Mouse (Mus musculus) heart, adult 2 months (tissue): ENCODE measurements around the gene Asb4. TPM values are rescaled to one million over a fixed set of nuclear protein-coding genes. Genes with fewer than 3 reads are reported as not detected.

ENCODE experiments used
- DNase-seq, 2 experiments: peaks; one replicate each; pipeline ENCODE4 v3.0.0; 2021
- H3K27ac ChIP-seq: fragments of 200-600 bp; 2 replicates; pipeline ENCODE4 v1.8.1; 2022
- H3K27me3 ChIP-seq: fragments of 200-500 bp; 2 replicates; pipeline ENCODE4 v1.6.1; 2012; ENCODE audit warnings: mild to moderate bottlenecking, low read length, inconsistent platforms, mixed read lengths; ENCODE audit not compliant: control insufficient read depth, insufficient read depth
- H3K36me3 ChIP-seq: fragments of 200-500 bp; 2 replicates; pipeline ENCODE4 v1.6.1; 2012; ENCODE audit warnings: low read length, inconsistent platforms; ENCODE audit not compliant: control insufficient read depth, insufficient read depth
- H3K4me1 ChIP-seq: fragments of 200-500 bp; 2 replicates; pipeline ENCODE4 v1.6.1; 2011; ENCODE audit warnings: low read length; ENCODE audit not compliant: control insufficient read depth, insufficient read depth
- H3K4me3 ChIP-seq: fragments of 200-600 bp; 2 replicates; pipeline ENCODE4 v1.8.1; 2022
- H3K79me2 ChIP-seq: fragments of 200-500 bp; replicated peaks from 2 replicates; pipeline ENCODE4 v1.6.1; 2012; ENCODE audit warnings: mild to moderate bottlenecking, inconsistent platforms, low read length, moderate library complexity, mixed read lengths; ENCODE audit not compliant: control insufficient read depth, insufficient read depth
- H3K9ac ChIP-seq: fragments of 200-500 bp; 2 replicates; pipeline ENCODE4 v1.6.1; 2012; ENCODE audit warnings: low read depth, mild to moderate bottlenecking, control low read depth, inconsistent platforms, low read length, mixed read lengths
- CTCF ChIP-seq: fragments of 200-600 bp; IDR thresholded peaks from 2 replicates; pipeline ENCODE4 v1.8.1; 2022; ENCODE audit warnings: antibody characterized with exemption, mild to moderate bottlenecking, moderate library complexity
- EP300 ChIP-seq: fragments of 200-500 bp; IDR thresholded peaks from 2 replicates; pipeline ENCODE4 v1.6.1; 2011; ENCODE audit warnings: low read depth, low read length, control low read depth; ENCODE audit not compliant: insufficient read depth
- POLR2A ChIP-seq: fragments of 200-500 bp; IDR thresholded peaks from 2 replicates; pipeline ENCODE4 v1.6.1; 2011; ENCODE audit warnings: mild to moderate bottlenecking, low read depth, low read length, control low read depth; ENCODE audit not compliant: insufficient read depth
- WGBS: fragments of 180-500 bp; shearing (Covaris S2); methylation state at CpG from one replicate; pipeline ENCODE4 v1.1.7; 2018; 5-methylcytosine and 5-hydroxymethylcytosine counted together
- intact Hi-C: fragments of 180-260 bp; cut with DNase I; formaldehyde crosslinking; loops from one replicate; pipeline ENCODE4 v1.15.1; 2025
- polyA plus RNA-seq: library from polyadenylated mRNA; depleted of rRNA; stranded (reverse); fragments of >200 nt; gene quantifications from 2 replicates; pipeline ENCODE4 v1.2.3, GENCODE M21; 2012
- total RNA-seq, 2 experiments: library from RNA; stranded (reverse); gene quantifications; 2 replicates each; pipeline ENCODE4 v1.2.3; 2021

Gene Asb4
- total and polyA plus RNA-seq, 3 experiments = 3.1 to 5.0 (median 4.4) TPM

GRCm38 (mm10) chr6:5410697-5411391, 27.7 kb downstream of the Asb4 start:
- Histone ChIP-seq H3K4me1 (peaks cover 2% of the 10 kb centered on the region; the same call in 1 of the 2 replicates), H3K9ac (no peak overlapping the region), H3K27me3 (no peaks in the 10 kb centered on the region), H3K4me3 (no peak overlapping the region), H3K79me2 (no peaks in the 10 kb centered on the region), H3K36me3 (no peaks in the 10 kb centered on the region), H3K27ac (no peak overlapping the region)
- peak; percentile 99 for TF ChIP-seq CTCF
- TF ChIP-seq EP300 = peak; percentile 66; the same call in 1 of the 2 replicates
- TF ChIP-seq POLR2A = no peak
- 44% methylated on average over 6 of the region's 6 CpGs for WGBS
- intact Hi-C loops = loop anchor here (1.0 to 5.0 kb wide), 2 partner anchors 86 to 178 kb away; partner anchors contain the start of gene Pdk4
- DNase-seq = peak; percentile 68 to 78

- Histone ChIP-seq H3K79me2 (no peaks in the 10 kb centered on the region), H3K27ac (no peak overlapping the region), H3K4me1 (peaks cover 2% of the 10 kb centered on the region; the same call in 1 of the 2 replicates), H3K4me3 (no peak overlapping the region), H3K9ac (no peak overlapping the region), H3K27me3 (no peaks in the 10 kb centered on the region), H3K36me3 (no peaks in the 10 kb centered on the region)
- WGBS = 18% methylated on average over 8 of the region's 8 CpGs
- peak; percentile 61 to 73 for DNase-seq
- intact Hi-C loops = loop anchor here (2.0 to 5.0 kb wide), 2 partner anchors 28 to 84 kb away; partner anchors contain the start of gene Pdk4
- TF ChIP-seq CTCF = no peak
- no peak for TF ChIP-seq EP300
- no peak for TF ChIP-seq POLR2A
These were observed 30.1 kb downstream of the Asb4 start for GRCm38 (mm10) chr6:5413282-5413681.

GRCm38 (mm10) chr6:5421442-5421841, 38.3 kb downstream of the Asb4 start:
- 86% methylated on average over 2 of the region's 2 CpGs for WGBS
- Histone ChIP-seq H3K27ac (no peak overlapping the region), H3K27me3 (no peaks in the 10 kb centered on the region), H3K36me3 (no peaks in the 10 kb centered on the region), H3K4me1 (no peaks in the 10 kb centered on the region), H3K79me2 (no peaks in the 10 kb centered on the region), H3K4me3 (no peak overlapping the region), H3K9ac (no peak overlapping the region)
- intact Hi-C loops = no loop called here
- no peak for DNase-seq
- TF ChIP-seq CTCF (no peak), EP300 (no peak), POLR2A (no peak)

- no peak for TF ChIP-seq CTCF
- no peak for TF ChIP-seq EP300
- TF ChIP-seq POLR2A = no peak
- 93% methylated on average over 3 of the region's 3 CpGs for WGBS
These were observed 39.2 kb downstream of the Asb4 start for GRCm38 (mm10) chr6:5422386-5422785.

DNA sequence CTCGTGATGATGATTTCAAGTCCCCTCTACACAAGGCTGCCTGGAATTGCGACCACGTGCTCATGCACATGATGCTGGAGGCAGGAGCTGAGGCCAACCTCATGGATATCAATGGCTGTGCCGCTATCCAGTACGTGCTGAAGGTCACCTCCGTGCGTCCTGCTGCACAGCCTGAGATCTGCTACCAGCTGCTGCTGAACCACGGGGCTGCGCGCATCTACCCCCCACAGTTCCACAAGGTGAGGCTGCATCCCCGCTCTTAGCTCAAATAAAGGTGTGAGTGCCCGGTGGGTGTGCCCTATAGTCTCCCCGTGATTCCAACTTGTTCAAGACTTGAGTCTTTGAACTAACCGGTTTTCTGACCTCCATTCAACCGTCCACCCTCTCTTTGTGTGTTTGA, 40.4 kb downstream of the Asb4 start:
- TF ChIP-seq CTCF (no peak), EP300 (no peak), POLR2A (no peak)
- Histone ChIP-seq H3K4me3 (no peak overlapping the region), H3K27me3 (no peaks in the 10 kb centered on the region), H3K79me2 (no peaks in the 10 kb centered on the region), H3K36me3 (no peaks in the 10 kb centered on the region), H3K27ac (no peak overlapping the region), H3K9ac (no peak overlapping the region), H3K4me1 (no peaks in the 10 kb centered on the region)
- DNase-seq = no peak
- 93% methylated on average over 15 of the region's 15 CpGs for WGBS
- intact Hi-C loops = no loop called here

More at GRCm38 (mm10) chr6:5422386-5422785, 39.2 kb downstream of the Asb4 start:
- H3K4me3 ChIP-seq = no peak overlapping the region
- H3K79me2 ChIP-seq = no peaks in the 10 kb centered on the region
- no peaks in the 10 kb centered on the region for H3K27me3 ChIP-seq
- no peak for DNase-seq
- intact Hi-C loops = no loop called here
- H3K9ac ChIP-seq = no peak overlapping the region
- H3K4me1 ChIP-seq = no peaks in the 10 kb centered on the region
- H3K36me3 ChIP-seq = no peaks in the 10 kb centered on the region
- H3K27ac ChIP-seq = no peak overlapping the region

- TF ChIP-seq EP300 (no peak), CTCF (no peak), POLR2A (no peak)
- DNase-seq = no peak
- Histone ChIP-seq H3K9ac (no peak overlapping the region), H3K27me3 (no peaks in the 10 kb centered on the region), H3K36me3 (no peaks in the 10 kb centered on the region), H3K4me1 (no peaks in the 10 kb centered on the region), H3K27ac (no peak overlapping the region), H3K4me3 (no peak overlapping the region), H3K79me2 (no peaks in the 10 kb centered on the region)
- intact Hi-C loops = no loop called here
- WGBS = 86% methylated on average over 2 of the region's 2 CpGs
These were observed 43.8 kb downstream of the Asb4 start for GRCm38 (mm10) chr6:5427033-5427432.
